Mouse (Mus musculus) liver, adult 2 months (tissue): ENCODE measurements at regions not wholly inside any gene's neighbourhood (a gene's known extent, or its start where the extent isn't known, plus 50 kb on each side); places are given as distances from the start of the nearest gene placed in this dataset.

Experiments
- DNase-seq: peaks from one replicate; pipeline ENCODE4 v3.0.0-alpha.2; 2011; ENCODE audit warnings: low read depth, low spot score; ENCODE audit errors: extremely low read depth
- H3K27ac ChIP-seq: fragments of 200-500 bp; replicated peaks from 2 replicates; pipeline ENCODE4 v1.5.1; 2012; ENCODE audit warnings: low read depth, mild to moderate bottlenecking, control low read depth, inconsistent platforms, low read length; ENCODE audit not compliant: insufficient read depth
- H3K27me3 ChIP-seq: fragments of 200-500 bp; 2 replicates; pipeline ENCODE4 v1.6.1; 2012; ENCODE audit warnings: mild to moderate bottlenecking, moderate library complexity, low read length, inconsistent platforms; ENCODE audit not compliant: control insufficient read depth, insufficient read depth
- H3K36me3 ChIP-seq: fragments of 200-500 bp; 2 replicates; pipeline ENCODE4 v1.6.1; 2012; ENCODE audit warnings: low read length, inconsistent platforms; ENCODE audit not compliant: control insufficient read depth, insufficient read depth
- H3K4me1 ChIP-seq: fragments of 200-500 bp; 2 replicates; pipeline ENCODE4 v1.6.1; 2011; ENCODE audit warnings: low read length; ENCODE audit not compliant: control insufficient read depth, insufficient read depth
- H3K4me3 ChIP-seq: fragments of 200-500 bp; 2 replicates; pipeline ENCODE4 v1.5.1; 2011; ENCODE audit warnings: low read depth, mild to moderate bottlenecking, control low read depth, low read length, moderate library complexity; ENCODE audit not compliant: insufficient read depth
- H3K79me2 ChIP-seq: fragments of 200-500 bp; 2 replicates; pipeline ENCODE4 v1.6.1; 2012; ENCODE audit warnings: inconsistent platforms, mild to moderate bottlenecking, low read length, moderate library complexity; ENCODE audit not compliant: control insufficient read depth, insufficient read depth
- H3K9ac ChIP-seq: fragments of 200-500 bp; 2 replicates; pipeline ENCODE4 v1.6.1; 2012; ENCODE audit warnings: low read depth, mild to moderate bottlenecking, control low read depth, inconsistent platforms, low read length
- CTCF ChIP-seq: fragments of 200-500 bp; IDR thresholded peaks from 2 replicates; pipeline ENCODE4 v1.5.1; 2011; ENCODE audit warnings: low read depth, low read length, control low read depth
- POLR2A ChIP-seq: fragments of 200-500 bp; IDR thresholded peaks from 2 replicates; pipeline ENCODE4 v1.6.1; 2011; ENCODE audit warnings: low read length, control low read depth; ENCODE audit not compliant: insufficient read depth; ENCODE audit errors: extremely low read depth
- WGBS: fragments of 180-500 bp; shearing (Covaris S2); methylation state at CpG from one replicate; pipeline ENCODE4 v1.1.7; 2018; 5-methylcytosine and 5-hydroxymethylcytosine counted together

GRCm38 (mm10) chr9:33483541-33483846 is 847.5 kb downstream of the Ets1 start:
- Histone ChIP-seq H3K27ac (no peak overlapping the region), H3K9ac (no peak overlapping the region), H3K36me3 (no peaks in the 10 kb centered on the region), H3K79me2 (no peaks in the 10 kb centered on the region), H3K4me1 (no peaks in the 10 kb centered on the region), H3K4me3 (no peak overlapping the region), H3K27me3 (no peaks in the 10 kb centered on the region)
- DNase-seq = no peak
- 71% methylated on average over 2 of the region's 2 CpGs for WGBS
- TF ChIP-seq POLR2A (no peak), CTCF (no peak)

GRCm38 (mm10) chr9:33533101-33533810 is 897.2 kb downstream of the Ets1 start:
- H3K27ac ChIP-seq = no peak overlapping the region
- H3K4me3 ChIP-seq = no peak overlapping the region
- H3K9ac ChIP-seq = no peak overlapping the region
- DNase-seq = no peak
- TF ChIP-seq POLR2A = no peak
- TF ChIP-seq CTCF = no peak
- no peaks in the 10 kb centered on the region for H3K4me1 ChIP-seq
- no peaks in the 10 kb centered on the region for H3K27me3 ChIP-seq
- WGBS = 59% methylated on average over 1 of the region's 1 CpGs
- H3K36me3 ChIP-seq = no peaks in the 10 kb centered on the region
- no peaks in the 10 kb centered on the region for H3K79me2 ChIP-seq

- 65% methylated on average over 5 of the region's 5 CpGs for WGBS
- DNase-seq = no peak
These were observed 907.3 kb downstream of the Ets1 start for GRCm38 (mm10) chr9:33543301-33543700.

GRCm38 (mm10) chr9:33546126-33546737 is 910.2 kb downstream of the Ets1 start:
- H3K27ac ChIP-seq = no peak overlapping the region
- no peaks in the 10 kb centered on the region for H3K4me1 ChIP-seq
- H3K9ac ChIP-seq = no peak overlapping the region
- no peaks in the 10 kb centered on the region for H3K36me3 ChIP-seq
- H3K27me3 ChIP-seq = no peaks in the 10 kb centered on the region
- TF ChIP-seq POLR2A (no peak), CTCF (no peak)
- H3K4me3 ChIP-seq = no peak overlapping the region
- no peak for DNase-seq
- no peaks in the 10 kb centered on the region for H3K79me2 ChIP-seq
- WGBS = 61% methylated on average over 4 of the region's 4 CpGs

More at GRCm38 (mm10) chr9:33543301-33543700, 907.3 kb downstream of the Ets1 start:
- TF ChIP-seq POLR2A = no peak
- no peak for TF ChIP-seq CTCF
- H3K79me2 ChIP-seq = no peaks in the 10 kb centered on the region
- H3K27me3 ChIP-seq = no peaks in the 10 kb centered on the region
- H3K9ac ChIP-seq = no peak overlapping the region
- no peaks in the 10 kb centered on the region for H3K4me1 ChIP-seq
- no peak overlapping the region for H3K4me3 ChIP-seq
- H3K27ac ChIP-seq = no peak overlapping the region
- H3K36me3 ChIP-seq = no peaks in the 10 kb centered on the region

DNA sequence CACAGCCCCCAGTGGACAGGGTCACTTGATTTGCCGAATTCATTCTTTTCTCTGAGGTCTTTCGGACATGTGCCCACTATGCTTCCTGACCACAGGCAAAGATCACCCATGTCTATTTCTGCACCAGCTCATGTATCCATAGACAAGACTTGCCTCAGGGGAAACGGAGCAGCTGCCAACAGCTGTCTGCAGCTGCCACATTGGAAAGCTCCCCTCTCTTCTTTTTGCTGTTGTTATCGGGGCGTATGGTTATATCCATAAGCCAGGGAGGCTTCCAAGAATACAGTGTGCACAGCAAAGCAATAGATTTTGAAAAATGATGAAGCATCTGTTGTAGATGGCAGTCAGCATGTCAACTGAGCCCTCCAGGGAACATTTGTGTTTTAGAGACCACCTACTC is 913.4 kb downstream of the Ets1 start:
- Histone ChIP-seq H3K36me3 (no peaks in the 10 kb centered on the region), H3K4me1 (no peaks in the 10 kb centered on the region), H3K9ac (no peak overlapping the region), H3K27ac (no peak overlapping the region), H3K27me3 (no peaks in the 10 kb centered on the region), H3K79me2 (no peaks in the 10 kb centered on the region), H3K4me3 (no peak overlapping the region)
- no peak for TF ChIP-seq CTCF
- no peak for TF ChIP-seq POLR2A
- no peak for DNase-seq
- 85% methylated on average over 5 of the region's 5 CpGs for WGBS

GRCm38 (mm10) chr9:33571990-33572389 is 913.7 kb upstream of the Kirrel3 start:
- Histone ChIP-seq H3K36me3 (no peaks in the 10 kb centered on the region), H3K4me3 (no peak overlapping the region), H3K27ac (no peak overlapping the region), H3K4me1 (no peaks in the 10 kb centered on the region), H3K27me3 (no peaks in the 10 kb centered on the region), H3K79me2 (no peaks in the 10 kb centered on the region), H3K9ac (no peak overlapping the region)
- DNase-seq = no peak
- WGBS = 82% methylated on average over 2 of the region's 2 CpGs
- TF ChIP-seq CTCF (no peak), POLR2A (no peak)
